Mouse (Mus musculus): ENCODE measurements around the gene Efcab5. TPM values are rescaled to one million over a fixed set of nuclear protein-coding genes. Genes with fewer than 3 reads are reported as not detected.
A peak's percentile ranks its signal among the peaks of the same experiment; 100 is the strongest.
"Not testable (repeated sequence)": the region's sequence is repeated elsewhere in the genome, so short reads cannot be mapped to it uniquely, and the experiment has no call there.

Efcab5 gene
- polyA plus RNA-seq, 1 experiment from 2014 or later = 0.31 TPM

- WGBS = 60% methylated on average over 4 of the region's 4 CpGs
- no peaks in the 10 kb centered on the region for H3K9me3 ChIP-seq
- no peak overlapping the region for H3K27ac ChIP-seq
- H3K36me3 ChIP-seq = no peaks in the 10 kb centered on the region
- H3K4me2 ChIP-seq = no peak overlapping the region
- H3K27me3 ChIP-seq (replicated peaks) = no peaks in the 10 kb centered on the region
- ATAC-seq (ENCODE audit: insufficient read depth, low FRiP score, low read depth) = no peak
- H3K9ac ChIP-seq = no peak overlapping the region
- H3K4me1 ChIP-seq = no peaks in the 10 kb centered on the region
- no peak overlapping the region for H3K4me3 ChIP-seq (replicated peaks)
Observed at GRCm38 (mm10) chr11:77173731-77174130, 15.0 kb downstream of the Efcab5 start.

GRCm38 (mm10) chr11:77160744-77161143 lies 28.0 kb downstream of the Efcab5 start:
- no peaks in the 10 kb centered on the region for H3K36me3 ChIP-seq
- no peak overlapping the region for H3K4me3 ChIP-seq (replicated peaks)
- H3K27me3 ChIP-seq (replicated peaks) = no peaks in the 10 kb centered on the region
- no peak overlapping the region for H3K9ac ChIP-seq
- WGBS = 38% methylated on average over 1 of the region's 1 CpGs
- no peak for ATAC-seq (ENCODE audit: insufficient read depth, low FRiP score, low read depth)
- H3K4me2 ChIP-seq = no peak overlapping the region
- no peak overlapping the region for H3K27ac ChIP-seq
- H3K9me3 ChIP-seq = no peaks in the 10 kb centered on the region
- no peaks in the 10 kb centered on the region for H3K4me1 ChIP-seq

GRCm38 (mm10) chr11:77160341-77160740 lies 28.4 kb downstream of the Efcab5 start:
- H3K4me2 ChIP-seq = no peak overlapping the region
- no peaks in the 10 kb centered on the region for H3K9me3 ChIP-seq
- H3K4me1 ChIP-seq = no peaks in the 10 kb centered on the region
- H3K27me3 ChIP-seq (replicated peaks) = no peaks in the 10 kb centered on the region
- ATAC-seq (ENCODE audit: insufficient read depth, low FRiP score, low read depth) = no peak
- no peak overlapping the region for H3K27ac ChIP-seq
- H3K36me3 ChIP-seq = no peaks in the 10 kb centered on the region
- WGBS = 59% methylated on average over 9 of the region's 9 CpGs
- no peak overlapping the region for H3K4me3 ChIP-seq (replicated peaks)
- no peak overlapping the region for H3K9ac ChIP-seq

GRCm38 (mm10) chr11:77154214-77154613 lies 34.6 kb downstream of the Efcab5 start:
- WGBS = 77% methylated on average over 5 of the region's 5 CpGs
- Histone ChIP-seq H3K9me3 (no peaks in the 10 kb centered on the region), H3K9ac (no peak overlapping the region), H3K27ac (no peak overlapping the region), H3K4me1 (no peaks in the 10 kb centered on the region), H3K36me3 (no peaks in the 10 kb centered on the region), H3K4me2 (no peak overlapping the region), H3K27me3 (replicated peaks) (no peaks in the 10 kb centered on the region), H3K4me3 (replicated peaks) (no peak overlapping the region)
- ATAC-seq (ENCODE audit: insufficient read depth, low FRiP score, low read depth) = no peak

- Histone ChIP-seq H3K27me3 (replicated peaks) (no peaks in the 10 kb centered on the region), H3K4me1 (no peaks in the 10 kb centered on the region), H3K9ac (no peak overlapping the region), H3K9me3 (no peaks in the 10 kb centered on the region), H3K36me3 (0 out of 2 replicates have a peak, but pooled peaks cover 4% of the 10 kb centered on the region), H3K4me3 (replicated peaks) (no peak overlapping the region), H3K4me2 (no peak overlapping the region), H3K27ac (no peak overlapping the region)
- no peak for ATAC-seq (ENCODE audit: insufficient read depth, low FRiP score, low read depth)
- WGBS = 86% methylated on average over 6 of the region's 6 CpGs
Observed at GRCm38 (mm10) chr11:77150806-77151205, 38.0 kb downstream of the Efcab5 start.

GRCm38 (mm10) chr11:77149783-77150630 lies 38.8 kb downstream of the Efcab5 start:
- not testable (repeated sequence) for H3K27ac ChIP-seq

GRCm38 (mm10) chr11:77148774-77149173 lies 40.0 kb downstream of the Efcab5 start:
- 0 out of 2 replicates have a peak, but pooled peaks cover 4% of the 10 kb centered on the region for H3K36me3 ChIP-seq
- no peak for ATAC-seq (ENCODE audit: insufficient read depth, low FRiP score, low read depth)
- no peak overlapping the region for H3K9ac ChIP-seq
- no peak overlapping the region for H3K4me2 ChIP-seq
- H3K9me3 ChIP-seq = no peaks in the 10 kb centered on the region
- H3K4me1 ChIP-seq = no peaks in the 10 kb centered on the region
- H3K27ac ChIP-seq = no peak overlapping the region
- H3K27me3 ChIP-seq (replicated peaks) = no peaks in the 10 kb centered on the region
- 72% methylated on average over 2 of the region's 2 CpGs for WGBS
- no peak overlapping the region for H3K4me3 ChIP-seq (replicated peaks)

More at GRCm38 (mm10) chr11:77149783-77150630, 38.8 kb downstream of the Efcab5 start:
- not testable (repeated sequence) for H3K36me3 ChIP-seq; H3K27me3 ChIP-seq (replicated peaks); H3K9ac ChIP-seq; H3K4me2 ChIP-seq; H3K9me3 ChIP-seq; H3K4me1 ChIP-seq; H3K4me3 ChIP-seq (replicated peaks)
- WGBS = 44% methylated on average over 22 of the region's 22 CpGs
- peak; percentile 50; the same call in 1 of the 2 replicates for ATAC-seq (ENCODE audit: insufficient read depth, low FRiP score, low read depth)

- H3K27ac ChIP-seq = no peak overlapping the region
- ATAC-seq (ENCODE audit: insufficient read depth, low FRiP score, low read depth) = no peak
- no peak overlapping the region for H3K9ac ChIP-seq
- WGBS = 92% methylated on average over 3 of the region's 3 CpGs
- no peaks in the 10 kb centered on the region for H3K27me3 ChIP-seq (replicated peaks)
- no peak overlapping the region for H3K4me3 ChIP-seq (replicated peaks)
- no peak overlapping the region for H3K4me2 ChIP-seq
- H3K9me3 ChIP-seq = no peaks in the 10 kb centered on the region
- H3K4me1 ChIP-seq = no peaks in the 10 kb centered on the region
- H3K36me3 ChIP-seq = 0 out of 2 replicates have a peak, but pooled peaks cover 4% of the 10 kb centered on the region
Observed at GRCm38 (mm10) chr11:77147753-77148152, 41.0 kb downstream of the Efcab5 start.

- H3K4me1 ChIP-seq = no peaks in the 10 kb centered on the region
- WGBS = 29% methylated on average over 4 of the region's 4 CpGs
Observed at GRCm38 (mm10) chr11:77145423-77145822, 43.3 kb downstream of the Efcab5 start.

GRCm38 (mm10) chr11:77141938-77142337 lies 46.8 kb downstream of the Efcab5 start:
- H3K4me2 ChIP-seq = no peak overlapping the region
- H3K9ac ChIP-seq = no peak overlapping the region
- H3K27me3 ChIP-seq (replicated peaks) = no peaks in the 10 kb centered on the region
- H3K4me3 ChIP-seq (replicated peaks) = no peak overlapping the region
- no peaks in the 10 kb centered on the region for H3K4me1 ChIP-seq
- WGBS = 67% methylated on average over 6 of the region's 6 CpGs
- H3K27ac ChIP-seq = no peak overlapping the region
- no peaks in the 10 kb centered on the region for H3K36me3 ChIP-seq
- ATAC-seq (ENCODE audit: insufficient read depth, low FRiP score, low read depth) = no peak
- H3K9me3 ChIP-seq = no peaks in the 10 kb centered on the region

More at GRCm38 (mm10) chr11:77145423-77145822, 43.3 kb downstream of the Efcab5 start:
- Histone ChIP-seq H3K4me3 (replicated peaks) (no peak overlapping the region), H3K36me3 (0 out of 2 replicates have a peak, but pooled peaks cover 4% of the 10 kb centered on the region), H3K9ac (no peak overlapping the region), H3K27me3 (replicated peaks) (no peaks in the 10 kb centered on the region), H3K4me2 (no peak overlapping the region), H3K27ac (no peak overlapping the region), H3K9me3 (no peaks in the 10 kb centered on the region)
- ATAC-seq (ENCODE audit: insufficient read depth, low FRiP score, low read depth) = no peak

- Histone ChIP-seq H3K4me1 (no peaks in the 10 kb centered on the region), H3K9me3 (no peaks in the 10 kb centered on the region), H3K36me3 (no peaks in the 10 kb centered on the region), H3K27me3 (replicated peaks) (no peaks in the 10 kb centered on the region), H3K9ac (no peak overlapping the region), H3K4me3 (replicated peaks) (no peak overlapping the region), H3K4me2 (no peak overlapping the region), H3K27ac (no peak overlapping the region)
- 81% methylated on average over 6 of the region's 6 CpGs for WGBS
- no peak for ATAC-seq (ENCODE audit: insufficient read depth, low FRiP score, low read depth)
Observed at GRCm38 (mm10) chr11:77139976-77140375, 48.8 kb downstream of the Efcab5 start.

- Histone ChIP-seq H3K27ac (no peak overlapping the region), H3K4me2 (no peak overlapping the region), H3K4me3 (replicated peaks) (no peak overlapping the region), H3K9me3 (no peaks in the 10 kb centered on the region), H3K4me1 (no peaks in the 10 kb centered on the region), H3K27me3 (replicated peaks) (no peaks in the 10 kb centered on the region), H3K9ac (no peak overlapping the region), H3K36me3 (no peaks in the 10 kb centered on the region)
- 90% methylated on average over 4 of the region's 4 CpGs for WGBS
- ATAC-seq (ENCODE audit: insufficient read depth, low FRiP score, low read depth) = no peak
Observed at GRCm38 (mm10) chr11:77133450-77133849, 55.3 kb downstream of the Efcab5 start.

Data from stomach, embryonic 15.5 days (tissue).